Mouse (Mus musculus): ENCODE data around the gene Adgrf2. TPM values are rescaled to one million over a fixed set of nuclear protein-coding genes. Genes with fewer than 3 reads are reported as not detected.

Adgrf2 gene
- polyA plus RNA-seq, 1 experiment from 2014 or later: not detected

Other genes starting within 250 kb of the Adgrf2 start
- not detected in 2 replicates for gene Opn5, start 130.8 kb downstream of the Adgrf2 start, polyA plus RNA-seq (2015; fragmentation: Nextera tagmentation; extraction: Ambion mirVana)
- gene Adgrf4, start 49.9 kb downstream of the Adgrf2 start, polyA plus RNA-seq (2015; fragmentation: Nextera tagmentation; extraction: Ambion mirVana): 0.13 TPM in 1 of 2 replicates, not detected in the other
- gene Cd2ap, start 134.5 kb upstream of the Adgrf2 start, polyA plus RNA-seq (2015; fragmentation: Nextera tagmentation; extraction: Ambion mirVana): 26.8 and 29.5 TPM in 2 replicates

Measured in intestine, embryonic 16.5 days (tissue).